Mouse (Mus musculus): ENCODE data around the gene Ccdc84.
A peak's percentile ranks its signal among the peaks of the same experiment; 100 is the strongest.

- no peak for TF ChIP-seq POLR2A (IDR thresholded peaks at IDR 0.05; ENCODE audit: control insufficient read depth, extremely low read depth, insufficient read depth, low read length, poor library complexity)
- TF ChIP-seq CTCF (IDR thresholded peaks at IDR 0.05; ENCODE audit: borderline replicate concordance, control insufficient read depth, extremely low read depth, insufficient read depth, low read length, poor library complexity), result peak; percentile 87
Measured at GRCm38 (mm10) chr9:44417892-44418363, 441 bp downstream of the Ccdc84 start.
